Mouse (Mus musculus) naive thymus-derived CD4-positive, alpha-beta T cell, adult 2 months (primary cell): Measurements from ENCODE around the gene Fyn.

Experiments used
- DNase-seq: peaks from one replicate; pipeline ENCODE4 v3.0.0-alpha.2; 2011; ENCODE audit warnings: low read depth

Gene Fyn

GRCm38 (mm10) chr10:39378025-39378603 lies 9.5 kb downstream of the Fyn start:
- no peak for DNase-seq

GRCm38 (mm10) chr10:39379287-39379686 lies 10.6 kb downstream of the Fyn start:
- DNase-seq: no peak

DNA sequence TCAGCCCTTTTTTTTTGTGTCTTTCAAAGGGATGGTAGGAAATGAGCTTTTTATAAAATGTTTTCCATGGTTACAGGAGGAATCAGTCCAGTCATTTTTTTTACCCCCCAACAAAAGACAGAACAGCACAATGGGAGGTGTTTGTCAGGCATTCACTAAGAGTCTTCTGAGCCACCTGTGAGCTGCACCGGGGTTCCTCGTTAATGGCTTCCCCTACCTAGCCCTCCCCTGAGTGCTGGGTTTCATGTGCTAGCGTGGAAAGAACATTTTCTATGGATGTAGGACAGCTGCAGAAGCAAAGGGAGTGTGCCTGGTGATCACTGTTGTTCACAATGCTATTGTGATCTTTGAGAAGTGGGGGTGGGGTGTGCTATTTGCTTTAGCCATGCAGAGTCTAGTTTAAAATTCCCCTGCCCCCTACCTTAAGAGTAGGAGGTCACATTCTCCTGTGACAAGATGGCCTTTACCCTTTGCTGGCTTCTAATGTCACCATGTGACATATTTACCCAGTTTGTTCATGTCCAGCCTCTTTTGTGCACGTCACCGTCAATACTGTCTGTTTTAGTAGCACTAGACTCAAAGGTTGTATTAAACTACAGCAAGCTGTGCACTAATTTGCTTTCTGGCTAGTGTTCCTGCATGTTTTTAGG lies 11.2 kb downstream of the Fyn start:
- DNase-seq: no peak

GRCm38 (mm10) chr10:39385259-39385658 lies 16.6 kb downstream of the Fyn start:
- DNase-seq: no peak

DNA sequence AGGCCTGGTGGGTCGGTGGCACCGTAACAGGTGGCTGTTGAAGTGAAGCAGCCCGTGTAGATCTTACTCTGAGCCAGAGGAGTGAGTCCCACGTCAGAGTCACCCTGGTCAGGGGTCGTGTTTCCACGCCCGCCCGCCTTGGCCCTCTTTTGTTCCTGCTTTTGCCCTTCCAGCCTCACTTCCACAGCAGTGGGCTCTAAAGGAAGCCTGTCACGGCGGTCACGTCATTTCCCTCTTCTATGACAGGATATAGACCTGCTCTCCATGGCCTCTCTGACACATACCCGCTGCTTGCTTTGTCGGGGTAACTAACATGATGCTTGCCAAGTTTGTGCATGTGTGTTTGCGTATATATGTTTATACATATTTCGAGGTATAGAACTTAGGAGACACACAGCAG lies 17.5 kb downstream of the Fyn start:
- DNase-seq: peak; percentile 65

GRCm38 (mm10) chr10:39387024-39387423 lies 18.4 kb downstream of the Fyn start:
- peak; percentile 54 for DNase-seq

DNA sequence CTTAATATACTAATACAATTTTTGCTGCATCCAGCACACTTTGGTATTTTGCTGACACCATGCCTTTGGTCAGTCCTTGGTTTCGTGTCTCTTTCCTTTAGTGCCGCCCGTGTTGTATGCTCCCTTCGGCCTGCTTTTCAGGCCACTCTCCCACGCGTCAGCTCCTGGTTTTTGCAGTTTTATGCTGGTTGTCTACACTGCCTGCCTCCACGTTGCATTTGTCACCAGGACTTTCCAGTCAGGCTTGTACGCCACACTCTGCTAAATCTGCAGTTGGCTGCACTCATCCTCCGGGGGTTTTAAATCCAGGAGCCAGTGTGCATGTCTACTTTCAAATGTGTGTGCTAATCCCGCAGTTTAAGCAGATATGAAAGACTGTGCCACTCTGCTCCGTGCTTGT lies 18.9 kb downstream of the Fyn start:
- DNase-seq: no peak

DNA sequence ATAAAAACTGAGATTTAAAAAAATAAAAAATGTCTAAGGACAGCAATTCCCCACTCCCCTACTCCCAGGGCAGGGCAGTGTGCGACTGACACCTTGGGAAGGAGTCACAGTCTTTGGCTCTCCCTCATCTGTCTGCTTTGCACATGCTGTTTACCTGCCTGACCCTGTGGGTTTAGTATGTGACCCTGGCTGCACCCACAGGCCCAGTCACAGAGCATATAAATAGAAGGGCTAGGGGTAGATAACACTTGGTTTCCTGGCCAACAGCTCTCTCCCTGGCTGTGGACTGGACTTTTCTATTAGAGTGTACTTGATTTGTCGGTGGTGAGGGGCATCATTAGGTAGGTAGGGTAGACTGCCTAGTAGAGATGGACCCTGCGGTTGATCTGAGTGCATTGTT lies 19.5 kb downstream of the Fyn start:
- DNase-seq: no peak

GRCm38 (mm10) chr10:39389451-39389891 lies 20.8 kb downstream of the Fyn start:
- DNase-seq: no peak

- DNase-seq: no peak
These were observed 21.9 kb downstream of the Fyn start for GRCm38 (mm10) chr10:39390541-39390940.

GRCm38 (mm10) chr10:39392900-39393483 lies 24.3 kb downstream of the Fyn start:
- no peak for DNase-seq

- no peak for DNase-seq
These were observed 26.9 kb downstream of the Fyn start for GRCm38 (mm10) chr10:39395544-39395943.

DNA sequence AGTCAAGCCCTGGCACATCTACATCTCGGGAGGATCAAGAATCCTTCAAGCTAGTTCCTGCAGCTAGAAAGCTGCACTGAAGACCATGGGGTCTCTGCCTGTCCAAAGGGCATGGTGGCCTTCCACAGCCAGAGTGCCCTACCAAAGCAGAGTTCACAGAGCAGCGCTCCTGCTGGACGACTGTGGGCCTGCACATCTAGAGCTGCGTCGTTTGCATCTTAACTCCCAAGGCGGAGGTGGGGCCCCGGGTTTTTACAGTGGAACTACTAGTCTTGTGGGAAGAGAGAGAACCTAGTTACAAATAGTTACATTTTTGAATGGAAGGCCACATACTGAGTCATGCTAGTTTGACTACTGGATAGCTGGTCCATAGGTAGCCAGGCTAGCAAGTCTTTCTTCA lies 30.3 kb downstream of the Fyn start:
- no peak for DNase-seq

DNA sequence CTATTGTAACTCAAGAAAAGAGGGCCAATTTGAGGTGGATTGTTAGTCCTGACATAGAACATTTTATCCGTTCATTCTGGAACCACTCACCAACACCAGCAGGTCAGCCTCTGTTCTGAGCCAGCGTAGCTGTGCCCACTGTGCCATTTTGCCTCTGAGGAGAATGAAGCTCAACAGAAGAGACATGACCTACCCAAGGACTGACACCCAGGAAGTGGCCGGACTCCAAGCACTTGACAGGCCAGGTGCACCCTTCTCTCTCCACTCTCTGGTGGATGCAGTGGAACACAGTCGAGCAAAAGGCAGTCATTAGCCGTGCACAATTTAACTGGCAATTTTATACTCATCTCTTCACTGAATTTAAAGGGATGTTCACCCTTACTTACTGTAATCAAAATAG lies 31.5 kb downstream of the Fyn start:
- DNase-seq: no peak

- DNase-seq: peak; percentile 76
These were observed 33.8 kb downstream of the Fyn start for GRCm38 (mm10) chr10:39402487-39402886.

- DNase-seq: no peak
These were observed 35.1 kb downstream of the Fyn start for GRCm38 (mm10) chr10:39403706-39404105.

DNA sequence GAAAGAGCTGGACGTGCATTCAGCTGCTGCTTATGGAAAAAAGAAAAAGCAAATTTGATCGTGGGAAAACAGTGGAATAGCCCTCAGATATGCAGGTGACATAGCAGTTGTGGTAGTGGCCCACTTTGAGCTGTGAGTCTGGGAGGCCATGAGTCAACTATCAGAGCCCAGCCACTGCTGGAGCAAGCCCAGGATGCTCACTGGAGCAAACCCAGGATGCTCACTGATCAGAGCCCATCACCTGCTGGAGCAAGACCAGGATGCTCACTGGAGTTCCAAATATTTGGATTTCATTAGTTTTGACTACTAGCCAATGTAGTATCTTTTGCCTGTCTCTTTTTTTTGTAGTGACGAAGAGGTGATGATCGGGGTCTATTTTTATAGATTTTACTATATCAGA lies 35.5 kb downstream of the Fyn start:
- no peak for DNase-seq

- DNase-seq: no peak
These were observed 37.5 kb downstream of the Fyn start for GRCm38 (mm10) chr10:39405982-39406797.

- no peak for DNase-seq
These were observed 38.1 kb downstream of the Fyn start for GRCm38 (mm10) chr10:39406798-39407189.

DNA sequence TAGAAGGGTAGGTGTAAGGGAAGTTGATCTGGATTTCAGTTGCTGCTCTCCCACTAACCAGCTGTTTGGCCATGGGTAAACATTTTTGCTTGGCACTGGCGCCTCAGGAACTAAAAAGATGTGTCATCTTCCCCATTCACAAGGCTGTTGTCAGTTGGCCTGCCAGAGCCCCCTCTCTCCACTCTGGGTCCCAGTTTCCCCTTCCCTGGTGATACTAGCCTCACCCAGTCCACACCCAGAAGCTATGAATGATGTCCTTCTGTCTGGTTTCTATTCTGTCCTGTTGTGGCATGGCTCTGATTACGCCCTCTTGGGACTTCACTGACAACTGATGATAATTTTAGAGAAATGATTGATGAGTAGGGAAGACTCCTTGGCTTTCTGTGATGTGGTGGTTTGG lies 38.9 kb downstream of the Fyn start:
- DNase-seq: no peak

DNA sequence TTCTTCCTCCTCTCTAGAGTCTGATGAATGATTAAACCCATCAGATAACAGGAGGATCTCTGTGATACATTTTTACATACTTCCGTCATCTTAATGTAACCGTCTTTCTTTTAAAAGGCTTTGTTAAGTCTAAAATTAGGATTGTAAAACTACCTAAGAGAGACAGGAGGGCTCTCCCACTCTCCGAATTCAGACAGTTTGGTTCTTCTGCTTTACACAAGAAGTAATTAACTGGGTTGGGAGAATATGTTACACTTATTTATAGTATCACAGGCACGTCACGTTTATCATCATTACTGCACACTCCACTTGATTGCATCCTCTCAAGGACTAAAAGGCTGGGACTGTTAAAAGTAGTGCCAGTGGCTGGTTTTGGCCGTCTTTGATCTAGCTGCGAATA lies 40.9 kb downstream of the Fyn start:
- DNase-seq: no peak

DNA sequence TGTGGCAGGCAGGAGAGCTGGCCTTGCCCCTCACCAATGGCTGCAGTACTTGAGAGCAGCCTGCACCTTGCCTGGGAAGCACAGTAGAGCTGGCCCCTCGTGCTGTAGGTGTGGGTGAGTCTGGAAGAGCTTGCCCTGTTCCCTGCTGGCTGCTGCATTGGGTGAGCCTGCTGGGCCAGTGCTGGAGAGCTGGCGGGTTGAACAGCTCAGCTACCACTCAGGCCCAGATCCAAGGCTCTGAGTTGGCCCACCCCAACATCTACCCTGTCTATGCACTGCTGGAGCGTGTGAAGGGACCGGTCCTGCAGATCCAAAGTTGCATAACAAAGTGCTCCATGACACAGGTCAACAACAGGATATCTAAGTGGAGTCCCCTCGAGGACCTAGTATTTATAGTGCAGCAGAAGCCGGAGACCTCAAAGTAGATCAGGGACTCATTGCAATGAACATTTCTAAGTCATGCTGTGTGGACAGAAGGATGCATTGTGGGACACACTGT lies 41.5 kb downstream of the Fyn start:
- no peak for DNase-seq
